Mouse (Mus musculus): ENCODE measurements around the gene Myrfl. TPM values are rescaled to one million over a fixed set of nuclear protein-coding genes. Genes with fewer than 3 reads are reported as not detected.

Myrfl gene
- polyA plus RNA-seq, 1 experiment from 2014 or later, result 0.06 TPM

DNA sequence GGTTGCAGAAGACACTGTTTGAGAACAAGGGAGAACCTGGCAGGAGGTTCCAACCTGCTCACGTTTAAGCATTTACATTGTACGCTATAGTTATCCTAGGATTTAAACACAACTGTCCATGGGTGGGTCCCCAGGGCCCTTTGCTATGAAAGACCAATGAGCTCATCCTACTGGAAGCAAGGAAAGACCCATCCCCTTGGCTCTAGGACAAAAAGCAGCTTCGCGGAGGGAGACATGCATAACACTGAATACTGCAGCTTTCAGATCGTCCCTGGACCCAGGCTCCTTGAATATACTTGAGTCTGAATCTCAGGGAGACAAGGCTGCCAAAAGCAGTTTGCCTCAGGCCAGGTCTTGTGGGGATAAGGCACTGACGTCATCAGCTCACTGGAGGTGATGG, 130.2 kb downstream of the Myrfl start:
- in situ Hi-C loops (cut with MboI; ENCODE audit: low pct_unique_long_range_greater_than_20kb), result no loop called here
- no peak for TF ChIP-seq CTCF (IDR thresholded peaks at IDR 0.05)
- H3K27me3 ChIP-seq, result no peaks in the 10 kb centered on the region
- ChIA-PET POLR2A (no interaction called here), CTCF (interaction anchor here (1.3 to 1.7 kb wide), 2 partner anchors 9 to 12 kb away, joined by 3 to 4 read pairs; no protein-coding TSS in a partner anchor)
- DNase-seq (ENCODE audit: low read depth, low spot score), result no peak
- no peak for ATAC-seq

DNA sequence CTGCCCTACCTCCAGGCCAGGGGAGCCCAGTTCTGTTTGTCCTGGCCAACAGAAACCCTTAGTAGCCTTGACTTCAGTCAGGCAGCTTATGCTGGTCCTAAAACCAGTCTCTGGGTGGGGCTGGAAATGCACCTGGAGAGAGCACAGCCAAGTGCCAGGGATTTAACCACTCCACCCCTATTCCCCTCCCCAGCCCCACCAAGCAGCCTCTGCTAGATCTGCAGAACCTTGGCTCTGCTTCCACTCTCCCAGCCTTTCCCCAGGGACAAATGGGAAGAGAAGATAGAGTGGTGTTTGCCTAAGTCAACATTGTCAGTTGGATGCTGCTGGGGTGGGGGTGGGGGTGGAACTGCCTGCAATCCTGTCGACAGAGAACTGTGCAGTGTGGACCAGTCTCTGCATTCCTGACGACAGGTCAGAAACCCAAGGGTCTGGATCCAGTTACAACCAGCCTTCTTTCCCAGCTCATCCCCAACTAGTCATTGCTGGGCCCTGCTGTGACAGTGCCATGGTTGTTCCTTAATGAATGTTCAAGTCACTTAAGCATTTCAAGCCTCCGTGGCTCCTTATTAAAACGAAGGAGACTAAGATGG, 135.1 kb downstream of the Myrfl start:
- no peak for DNase-seq (ENCODE audit: low read depth, low spot score)
- in situ Hi-C loops (cut with MboI; ENCODE audit: low pct_unique_long_range_greater_than_20kb), result no loop called here
- POLR2A ChIA-PET, result no interaction called here
- TF ChIP-seq CTCF (IDR thresholded peaks at IDR 0.05), result no peak
- no peaks in the 10 kb centered on the region for H3K27me3 ChIP-seq
- ATAC-seq, result no peak
- CTCF ChIA-PET, result no interaction called here

GRCm38 (mm10) chr10:116760561-116760960, 136.2 kb downstream of the Myrfl start:
- ChIA-PET POLR2A (no interaction called here), CTCF (interaction anchor here (1.0 kb wide), 1 partner anchor 21 kb away, joined by 3 read pairs; no protein-coding TSS in a partner anchor)
- in situ Hi-C loops (cut with MboI; ENCODE audit: low pct_unique_long_range_greater_than_20kb), result no loop called here
- H3K27me3 ChIP-seq, result no peaks in the 10 kb centered on the region
- no peak for TF ChIP-seq CTCF (IDR thresholded peaks at IDR 0.05)
- DNase-seq (ENCODE audit: low read depth, low spot score), result no peak
- ATAC-seq, result no peak

- TF ChIP-seq CTCF (IDR thresholded peaks at IDR 0.05), result no peak
- DNase-seq (ENCODE audit: low read depth, low spot score) (no peak), ATAC-seq (no peak)
- ChIA-PET CTCF (interaction anchor here (1.0 kb wide), 1 partner anchor 20 kb away, joined by 3 read pairs; no protein-coding TSS in a partner anchor), POLR2A (no interaction called here)
- in situ Hi-C loops (cut with MboI; ENCODE audit: low pct_unique_long_range_greater_than_20kb), result no loop called here
- H3K27me3 ChIP-seq, result no peaks in the 10 kb centered on the region
Measured at GRCm38 (mm10) chr10:116759816-116760215, 136.9 kb downstream of the Myrfl start.

DNA sequence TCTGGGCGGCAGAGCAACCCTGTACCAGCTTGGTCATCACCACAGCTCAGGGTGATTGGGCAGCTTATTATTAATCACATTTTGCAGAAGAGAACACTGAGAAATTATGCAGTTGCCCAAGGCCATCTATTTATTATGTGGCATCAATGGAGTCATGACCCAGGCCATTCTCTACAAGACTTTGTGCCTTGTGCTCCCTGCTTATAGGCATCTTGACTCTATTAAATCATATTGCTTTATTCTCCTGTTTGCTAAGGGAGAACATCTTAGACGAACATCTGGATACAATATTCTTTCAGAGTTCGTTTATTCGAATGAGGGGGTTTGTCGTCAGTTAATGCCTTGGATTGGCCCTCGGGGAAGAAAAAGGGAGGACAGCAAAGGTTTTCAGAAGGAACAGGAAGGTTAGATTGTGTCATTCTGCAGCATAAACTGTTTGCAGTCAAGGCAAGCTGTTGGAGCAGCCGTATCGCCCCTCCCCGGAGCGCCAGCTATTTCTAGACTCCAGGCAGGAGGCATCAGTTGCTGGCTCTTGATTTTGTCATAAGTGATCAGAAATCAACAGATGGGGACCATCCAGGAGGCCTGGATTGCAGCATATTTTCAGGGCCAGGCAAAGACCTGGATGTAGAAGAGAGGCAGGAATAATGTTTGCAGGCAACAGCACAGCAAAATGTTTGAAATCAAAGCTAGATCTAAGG, 140.7 kb downstream of the Myrfl start:
- ChIA-PET CTCF (no interaction called here), POLR2A (no interaction called here)
- H3K27me3 ChIP-seq, result no peaks in the 10 kb centered on the region
- TF ChIP-seq CTCF (IDR thresholded peaks at IDR 0.05), result no peak
- ATAC-seq, result no peak
- in situ Hi-C loops (cut with MboI; ENCODE audit: low pct_unique_long_range_greater_than_20kb), result no loop called here
- DNase-seq (ENCODE audit: low read depth, low spot score), result no peak

- ChIA-PET CTCF (interaction anchor here (1.6 kb wide), 1 partner anchor 12 kb away, joined by 4 read pairs; no protein-coding TSS in a partner anchor), POLR2A (interaction anchor here (0.5 kb wide), 1 partner anchor 174 kb away, joined by 3 read pairs; no protein-coding TSS in a partner anchor)
- DNase-seq (ENCODE audit: low read depth, low spot score), result no peak
- ATAC-seq, result no peak
- no peaks in the 10 kb centered on the region for H3K27me3 ChIP-seq
- in situ Hi-C loops (cut with MboI; ENCODE audit: low pct_unique_long_range_greater_than_20kb), result no loop called here
- no peak for TF ChIP-seq CTCF (IDR thresholded peaks at IDR 0.05)
Measured at GRCm38 (mm10) chr10:116754940-116755339, 141.8 kb downstream of the Myrfl start.

DNA sequence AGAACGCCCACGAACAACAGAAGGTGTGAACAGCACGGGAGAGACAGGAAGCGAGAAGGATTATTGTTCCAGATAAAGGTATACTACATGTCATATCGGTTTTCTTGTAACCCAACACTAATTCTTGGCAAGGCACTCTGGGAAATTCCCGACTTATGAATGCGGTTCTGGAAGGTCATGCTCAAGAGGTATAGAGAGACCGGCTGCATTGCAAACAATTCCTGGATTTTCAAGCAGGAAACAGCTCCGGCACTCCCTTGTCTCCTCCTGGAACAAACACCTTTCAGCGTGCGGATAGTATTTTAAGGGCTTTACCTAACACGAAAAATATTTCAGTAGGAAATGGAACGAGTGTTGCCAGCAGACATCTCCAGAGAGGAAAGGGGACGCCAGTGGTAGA, 145.8 kb downstream of the Myrfl start:
- in situ Hi-C loops (cut with MboI; ENCODE audit: low pct_unique_long_range_greater_than_20kb), result no loop called here
- H3K27me3 ChIP-seq, result no peaks in the 10 kb centered on the region
- DNase-seq (ENCODE audit: low read depth, low spot score) (no peak), ATAC-seq (no peak)
- ChIA-PET POLR2A (no interaction called here), CTCF (interaction anchor here (0.7 to 1.8 kb wide), 2 partner anchors 8 to 14 kb away, joined by 3 to 4 read pairs; no protein-coding TSS in a partner anchor)
- no peak for TF ChIP-seq CTCF (IDR thresholded peaks at IDR 0.05)

GRCm38 (mm10) chr10:116750062-116750461, 146.7 kb downstream of the Myrfl start:
- ATAC-seq (no peak), DNase-seq (ENCODE audit: low read depth, low spot score) (no peak)
- POLR2A ChIA-PET, result no interaction called here
- no peaks in the 10 kb centered on the region for H3K27me3 ChIP-seq
- in situ Hi-C loops (cut with MboI; ENCODE audit: low pct_unique_long_range_greater_than_20kb), result no loop called here
- CTCF ChIA-PET, result interaction anchor here (1.8 kb wide), 1 partner anchor 13 kb away, joined by 4 read pairs; no protein-coding TSS in a partner anchor
- TF ChIP-seq CTCF (IDR thresholded peaks at IDR 0.05), result no peak

GRCm38 (mm10) chr10:116748681-116749080, 148.0 kb downstream of the Myrfl start:
- no peak for ATAC-seq
- ChIA-PET POLR2A (no interaction called here), CTCF (interaction anchor here (1.1 kb wide), 1 partner anchor 26 kb away, joined by 3 read pairs; no protein-coding TSS in a partner anchor)
- no peaks in the 10 kb centered on the region for H3K27me3 ChIP-seq
- no peak for DNase-seq (ENCODE audit: low read depth, low spot score)
- in situ Hi-C loops (cut with MboI; ENCODE audit: low pct_unique_long_range_greater_than_20kb), result no loop called here
- no peak for TF ChIP-seq CTCF (IDR thresholded peaks at IDR 0.05)

DNA sequence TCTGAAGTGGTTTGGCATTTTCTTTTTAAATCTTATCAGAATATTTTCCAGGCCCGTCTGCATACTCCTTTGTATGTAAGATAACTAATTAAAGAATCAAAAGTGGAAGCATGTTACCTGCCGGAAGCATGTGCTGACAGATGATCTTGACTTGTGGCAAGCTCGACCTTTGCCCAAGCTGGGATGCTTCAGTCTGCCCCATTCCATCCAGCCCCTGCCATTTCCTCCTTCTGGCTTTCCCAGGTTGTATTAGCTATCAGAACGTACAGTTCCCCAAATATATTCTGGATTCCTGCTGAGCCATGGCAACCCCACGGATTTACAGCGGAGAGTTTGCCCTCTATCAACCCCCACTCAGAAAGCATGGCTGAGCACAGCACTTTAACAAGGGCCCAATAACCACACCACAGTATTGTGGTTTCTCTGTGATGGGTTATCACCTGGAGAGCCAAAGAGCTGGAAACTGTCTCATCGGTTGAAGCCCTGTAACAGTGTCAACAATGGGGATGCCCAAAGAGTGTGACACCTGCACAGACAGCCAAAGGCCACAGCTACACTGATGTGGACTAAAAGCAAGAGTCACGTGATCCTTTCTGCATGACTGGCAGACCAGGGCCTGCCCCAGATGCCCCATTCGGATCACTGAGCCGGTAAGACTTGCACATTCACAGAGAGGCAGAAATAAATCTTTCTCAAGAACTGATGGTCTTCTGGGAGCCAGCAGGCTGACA, 150.3 kb downstream of the Myrfl start:
- ChIA-PET POLR2A (no interaction called here), CTCF (no interaction called here)
- TF ChIP-seq CTCF (IDR thresholded peaks at IDR 0.05), result no peak
- no peaks in the 10 kb centered on the region for H3K27me3 ChIP-seq
- DNase-seq (ENCODE audit: low read depth, low spot score) (no peak), ATAC-seq (no peak)
- in situ Hi-C loops (cut with MboI; ENCODE audit: low pct_unique_long_range_greater_than_20kb), result no loop called here

DNA sequence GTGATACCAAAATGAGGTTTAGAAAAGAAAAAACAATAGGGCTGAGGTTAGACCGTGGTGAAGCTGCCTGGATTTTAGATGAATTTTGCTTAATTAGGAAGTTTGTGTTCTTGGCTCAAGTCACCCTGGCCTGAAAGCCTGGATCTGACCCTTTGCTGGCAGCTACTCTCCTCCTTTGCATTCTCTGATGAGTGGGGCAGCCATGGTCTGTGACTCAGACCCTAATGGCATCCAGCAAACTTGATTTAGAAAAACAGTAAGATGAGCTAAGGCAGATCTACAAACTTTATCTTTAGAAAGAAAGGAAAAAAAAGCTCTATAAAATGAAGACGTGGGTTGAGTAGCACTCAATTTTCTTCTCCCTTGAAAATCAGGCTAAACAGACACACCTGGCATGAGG, 154.0 kb downstream of the Myrfl start:
- ATAC-seq, result no peak
- in situ Hi-C loops (cut with MboI; ENCODE audit: low pct_unique_long_range_greater_than_20kb), result no loop called here
- TF ChIP-seq CTCF (IDR thresholded peaks at IDR 0.05), result no peak
- H3K27me3 ChIP-seq, result no peaks in the 10 kb centered on the region
- DNase-seq (ENCODE audit: low read depth, low spot score), result no peak
- CTCF ChIA-PET, result interaction anchor here (0.7 to 1.2 kb wide), 2 partner anchors 8 to 16 kb away, joined by 3 read pairs; no protein-coding TSS in a partner anchor
- POLR2A ChIA-PET, result no interaction called here

All from Patski (cell line).